Mouse (Mus musculus) lung, postnatal 0 days (tissue): ENCODE measurements around the gene Myoz1.

Experiments
- CTCF ChIP-seq: IDR thresholded peaks from 2 replicates; pipeline ENCODE4 v1.5.1; 2016; ENCODE audit warnings: antibody characterized with exemption, mild to moderate bottlenecking
- EP300 ChIP-seq: IDR thresholded peaks from 2 replicates; pipeline ENCODE4 v1.6.1; 2016; ENCODE audit warnings: antibody characterized with exemption, mild to moderate bottlenecking, control low read depth

DNA sequence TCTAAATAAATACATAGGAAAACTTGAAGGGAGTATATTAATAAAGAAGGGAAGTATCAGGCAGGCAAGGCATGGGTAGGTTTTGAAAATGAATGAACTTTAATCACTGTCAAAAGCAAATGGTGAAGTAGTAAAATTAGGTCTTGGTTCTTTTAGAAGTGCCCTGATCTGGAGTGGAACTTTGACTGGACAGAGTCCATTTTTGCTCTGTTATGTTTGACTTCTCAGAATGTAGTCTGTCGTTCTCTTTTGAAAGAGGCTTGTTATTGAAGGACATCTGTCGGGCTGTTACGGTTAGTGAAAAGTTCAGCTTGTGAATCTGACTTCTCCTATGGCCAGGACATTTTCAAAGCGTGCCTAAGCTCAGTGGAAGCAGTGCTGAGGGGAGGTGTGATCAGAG, 21.6 kb upstream of the Myoz1 start:
- TF ChIP-seq CTCF (no peak), EP300 (no peak)
